Mouse (Mus musculus): ENCODE data around the gene Sbf2.

GRCm38 (mm10) chr7:110651091-110651490 is 36.4 kb upstream of the Sbf2 start:
- no peak for TF ChIP-seq POLR2A (IDR thresholded peaks at IDR 0.05; ENCODE audit: control insufficient read depth, extremely low read depth, insufficient read depth, low read length, poor library complexity)
- no peak for TF ChIP-seq CTCF (IDR thresholded peaks at IDR 0.05; ENCODE audit: borderline replicate concordance, control insufficient read depth, extremely low read depth, insufficient read depth, low read length, poor library complexity)

Measured in thymus, adult 2 months (tissue).